Mouse (Mus musculus): Measurements from ENCODE around the gene Agpat1.

DNA sequence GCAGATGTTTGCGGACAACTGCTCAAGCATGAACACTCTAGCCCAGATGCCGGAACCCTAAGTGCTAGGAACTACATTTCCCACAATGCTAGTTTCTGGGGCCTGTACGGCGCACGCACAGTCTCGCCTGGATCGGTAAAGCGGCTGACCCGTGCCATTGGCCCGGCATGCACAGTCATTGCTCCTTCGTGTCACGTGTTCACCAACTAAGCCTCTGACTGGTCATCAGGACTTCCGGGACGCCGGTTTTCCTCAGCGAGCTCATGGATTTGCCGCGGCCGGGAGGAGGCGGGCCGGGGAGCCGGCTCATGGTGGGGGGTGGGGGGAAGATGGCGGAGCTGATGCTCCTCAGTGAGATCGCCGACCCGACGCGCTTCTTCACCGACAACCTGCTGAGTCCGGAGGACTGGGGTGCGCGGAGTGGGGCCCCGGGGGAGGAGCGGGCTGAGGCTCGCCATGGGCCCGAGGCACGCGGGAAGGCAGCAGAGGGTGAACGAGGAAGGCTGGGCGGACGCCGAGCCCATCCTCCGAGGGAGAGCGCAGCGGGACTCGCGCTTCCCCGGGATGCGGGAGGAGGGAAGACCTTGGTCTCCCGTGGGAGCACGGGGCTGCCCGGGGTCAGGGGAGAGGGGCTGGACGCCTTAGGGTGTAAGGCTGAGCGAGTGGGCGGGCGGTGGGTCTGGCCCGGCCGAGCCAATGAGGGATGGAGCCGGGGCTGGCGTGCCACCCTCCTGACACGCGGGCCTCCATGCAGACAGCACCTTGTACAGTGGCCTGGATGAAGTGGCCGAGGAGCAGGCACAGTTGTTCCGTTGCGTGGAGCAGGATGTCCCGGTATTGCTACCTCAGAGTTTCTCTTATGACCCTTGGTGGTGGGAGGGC, 43.1 kb downstream of the Agpat1 start, which contains the start of gene Atf6b:
- TF ChIP-seq CTCF (IDR thresholded peaks at IDR 0.05; ENCODE audit: borderline replicate concordance, extremely low read depth, insufficient read depth, insufficient read length) (no peak), POLR2A (IDR thresholded peaks at IDR 0.05; ENCODE audit: borderline replicate concordance, extremely low read depth, insufficient read depth, insufficient read length, poor library complexity, severe bottlenecking) (peak; percentile 91)
